Mouse (Mus musculus) ES-E14 (cell line): ENCODE measurements around the gene Kcnh6.

Experiments
- CHD2 ChIP-seq: IDR thresholded peaks from 2 replicates; pipeline ENCODE4 v1.6.1; 2014; ENCODE audit warnings: mild to moderate bottlenecking, low read depth, low read length, inconsistent platforms
- HCFC1 ChIP-seq: IDR thresholded peaks from 2 replicates; pipeline ENCODE4 v1.6.1; 2012; ENCODE audit warnings: low read length, inconsistent platforms, borderline replicate concordance; ENCODE audit not compliant: insufficient read depth
- MAFK ChIP-seq: IDR thresholded peaks from 2 replicates; pipeline ENCODE4 v1.6.1; 2014; ENCODE audit warnings: mild to moderate bottlenecking, low read depth, low read length, inconsistent platforms; ENCODE audit not compliant: insufficient read depth
- ZNF384 ChIP-seq: IDR thresholded peaks from 2 replicates; pipeline ENCODE4 v1.6.1; 2012; ENCODE audit warnings: low read depth, low read length, inconsistent platforms

- TF ChIP-seq ZNF384 (no peak), HCFC1 (no peak), CHD2 (no peak), MAFK (no peak)
Measured at GRCm38 (mm10) chr11:105987446-105987845, 20.5 kb upstream of the Kcnh6 start.
